Mouse (Mus musculus): ENCODE results near the gene Ncam2.
A peak's percentile ranks its signal among the peaks of the same experiment; 100 is the strongest.

Gene Ncam2

GRCm38 (mm10) chr16:81303806-81304205, 103.3 kb downstream of the Ncam2 start:
- DNase-seq = peak; percentile 21 to 36

- no peak for DNase-seq
Measured at GRCm38 (mm10) chr16:81309215-81309614, 108.7 kb downstream of the Ncam2 start.

GRCm38 (mm10) chr16:81319037-81319436, 118.5 kb downstream of the Ncam2 start:
- no peak for DNase-seq

GRCm38 (mm10) chr16:81330539-81330938, 130.0 kb downstream of the Ncam2 start:
- DNase-seq = peak; percentile 56 to 75

- DNase-seq = no peak
Measured at GRCm38 (mm10) chr16:81365901-81366300, 165.4 kb downstream of the Ncam2 start.

GRCm38 (mm10) chr16:81374234-81374633, 173.7 kb downstream of the Ncam2 start:
- DNase-seq = no peak

- DNase-seq = no peak
Measured at GRCm38 (mm10) chr16:81380434-81380833, 179.9 kb downstream of the Ncam2 start.

GRCm38 (mm10) chr16:81388646-81389045, 188.1 kb downstream of the Ncam2 start:
- no peak for DNase-seq

- DNase-seq = no peak
Measured at GRCm38 (mm10) chr16:81434559-81434958, 234.1 kb downstream of the Ncam2 start.

GRCm38 (mm10) chr16:81437091-81437867, 236.8 kb downstream of the Ncam2 start:
- no peak for DNase-seq

- no peak for DNase-seq
Measured at GRCm38 (mm10) chr16:81437868-81438249, 237.4 kb downstream of the Ncam2 start.

- no peak for DNase-seq
Measured at GRCm38 (mm10) chr16:81450851-81451250, 250.4 kb downstream of the Ncam2 start.

- no peak for DNase-seq
Measured at GRCm38 (mm10) chr16:81452988-81453387, 252.5 kb downstream of the Ncam2 start.

- no peak for DNase-seq
Measured at GRCm38 (mm10) chr16:81454472-81454871, 254.0 kb downstream of the Ncam2 start.

GRCm38 (mm10) chr16:81462731-81463130, 262.2 kb downstream of the Ncam2 start:
- DNase-seq = peak; percentile 8 to 29

GRCm38 (mm10) chr16:81472925-81473324, 272.4 kb downstream of the Ncam2 start:
- DNase-seq = no peak

- DNase-seq = no peak
Measured at GRCm38 (mm10) chr16:81481058-81481457, 280.6 kb downstream of the Ncam2 start.

- DNase-seq = no peak
Measured at GRCm38 (mm10) chr16:81496111-81496510, 295.6 kb downstream of the Ncam2 start.

GRCm38 (mm10) chr16:81502578-81502977, 302.1 kb downstream of the Ncam2 start:
- DNase-seq = no peak

- DNase-seq = no peak
Measured at GRCm38 (mm10) chr16:81536230-81536629, 335.7 kb downstream of the Ncam2 start.

GRCm38 (mm10) chr16:81587565-81588107, 387.1 kb downstream of the Ncam2 start:
- no peak for DNase-seq

- DNase-seq = no peak
Measured at GRCm38 (mm10) chr16:81623276-81623675, 422.8 kb downstream of the Ncam2 start.

- no peak for DNase-seq
Measured at GRCm38 (mm10) chr16:81623776-81624175, 423.3 kb downstream of the Ncam2 start.

GRCm38 (mm10) chr16:81650286-81650685, 449.8 kb downstream of the Ncam2 start:
- no peak for DNase-seq

- peak in 1 of 2 experiments; percentile 8 for DNase-seq
Measured at GRCm38 (mm10) chr16:81651550-81651949, 451.1 kb downstream of the Ncam2 start.
